Mouse (Mus musculus) stomach, postnatal 0 days (tissue): ENCODE results near the gene Akt2.

Source experiments
- CTCF ChIP-seq: IDR thresholded peaks from 2 replicates; pipeline ENCODE4 v1.5.1; 2016; ENCODE audit warnings: antibody characterized with exemption, low read depth, mild to moderate bottlenecking, moderate library complexity
- EP300 ChIP-seq: optimal IDR thresholded peaks from 2 replicates; pipeline ENCODE3; 2016; ENCODE audit warnings: antibody characterized with exemption

DNA sequence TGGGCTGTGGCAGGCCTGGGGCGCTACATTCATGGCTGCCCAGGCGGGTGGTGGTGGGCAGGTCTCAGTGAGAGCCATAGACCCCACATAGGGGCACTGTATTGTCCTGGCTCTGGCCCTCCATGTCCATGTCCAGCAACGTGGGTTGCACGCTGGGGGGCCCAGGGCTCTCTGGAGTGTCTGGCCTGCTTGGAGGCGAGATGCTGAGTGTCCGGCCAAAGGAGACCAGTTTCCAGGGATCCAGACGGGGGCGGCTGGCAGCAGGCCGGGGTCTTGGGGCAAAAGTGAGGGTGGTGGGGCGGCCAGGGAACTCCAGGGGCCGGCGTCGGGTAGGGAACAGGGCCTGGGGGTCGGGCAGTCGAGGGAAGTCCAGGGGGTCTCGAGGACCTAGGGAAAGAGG, 65.2 kb downstream of the Akt2 start:
- no peak for TF ChIP-seq EP300
- TF ChIP-seq CTCF: no peak
